Mouse (Mus musculus) hindbrain, embryonic 15.5 days (tissue): ENCODE results near the gene Hif1an. TPM values are rescaled to one million over a fixed set of nuclear protein-coding genes. Genes with fewer than 3 reads are reported as not detected.

ENCODE experiments used
- ATAC-seq: fragments of 200-750 bp; cut with Nextera tagmentation; 2 replicates; pipeline ENCODE4 v1.8.0; 2017; ENCODE audit warnings: low read depth, moderate number of reproducible peaks, moderate TSS enrichment; ENCODE audit not compliant: low FRiP score
- H3K27ac ChIP-seq: fragments of 300-500 bp; sonication (generic); replicated peaks from 2 replicates; pipeline ENCODE4 v1.5.1; 2015; ENCODE audit warnings: mild to moderate bottlenecking, inconsistent platforms
- H3K27me3 ChIP-seq: fragments of 300-500 bp; sonication (generic); 2 replicates; pipeline ENCODE4 v1.6.1; 2015; ENCODE audit warnings: control low read depth, inconsistent platforms
- H3K36me3 ChIP-seq: fragments of 300-500 bp; sonication (generic); 2 replicates; pipeline ENCODE4 v1.6.1; 2015; ENCODE audit warnings: control low read depth, inconsistent platforms
- H3K4me1 ChIP-seq: fragments of 300-500 bp; sonication (generic); replicated peaks from 2 replicates; pipeline ENCODE4 v1.6.1; 2015; ENCODE audit warnings: control low read depth, inconsistent platforms
- H3K4me2 ChIP-seq: fragments of 300-500 bp; sonication (generic); 2 replicates; pipeline ENCODE4 v1.6.1; 2015; ENCODE audit warnings: moderate library complexity, mild to moderate bottlenecking, inconsistent platforms
- H3K4me3 ChIP-seq: fragments of 300-500 bp; sonication (generic); 2 replicates; pipeline ENCODE4 v1.5.1; 2015; ENCODE audit warnings: mild to moderate bottlenecking, inconsistent platforms
- H3K9ac ChIP-seq: fragments of 300-500 bp; sonication (generic); 2 replicates; pipeline ENCODE4 v1.6.1; 2015; ENCODE audit warnings: inconsistent platforms
- H3K9me3 ChIP-seq: fragments of 300-500 bp; sonication (generic); 2 replicates; pipeline ENCODE4 v1.6.1; 2016; ENCODE audit warnings: control low read depth, inconsistent platforms
- WGBS: fragments of 180-500 bp; shearing (Covaris S2); methylation state at CpG from one replicate; pipeline ENCODE4 v1.1.7; 2015; 5-methylcytosine and 5-hydroxymethylcytosine counted together
- polyA plus RNA-seq: library from polyadenylated mRNA; unstranded; fragments of >200 nt; fragmentation: Nextera tagmentation; extraction: Ambion mirVana; gene quantifications from 2 replicates; pipeline ENCODE4 v1.2.1, GENCODE M21; 2015

Gene Hif1an
- polyA plus RNA-seq, 1 experiment from 2014 or later = 23.6 TPM

DNA sequence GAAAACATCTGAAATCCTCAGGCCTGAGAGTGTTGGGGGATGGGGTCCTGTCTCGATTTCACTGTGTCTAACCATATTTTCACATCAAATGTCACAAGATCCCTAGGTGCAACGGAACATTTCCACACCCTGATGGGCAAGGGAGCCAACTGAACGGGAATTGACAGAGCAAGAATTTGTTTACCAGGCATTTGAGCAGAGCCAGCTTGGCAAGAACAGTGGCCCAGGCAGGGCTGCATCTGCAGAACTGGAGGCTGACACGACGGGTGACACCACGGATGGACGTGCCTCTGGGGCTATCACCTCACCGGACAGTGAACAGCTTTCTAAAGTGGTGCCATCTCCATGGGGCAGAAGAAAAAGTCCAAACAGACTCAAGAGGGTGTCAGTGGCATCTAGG lies 25.2 kb upstream of the Hif1an start:
- WGBS = 90% methylated on average over 8 of the region's 8 CpGs
- no peaks in the 10 kb centered on the region for H3K4me1 ChIP-seq
- no peaks in the 10 kb centered on the region for H3K27me3 ChIP-seq
- H3K27ac ChIP-seq = no peak overlapping the region
- no peak for ATAC-seq
- no peak overlapping the region for H3K4me2 ChIP-seq
- H3K36me3 ChIP-seq = no peaks in the 10 kb centered on the region
- no peak overlapping the region for H3K9ac ChIP-seq
- H3K9me3 ChIP-seq = peaks cover 6% of the 10 kb centered on the region; the same call in 1 of the 2 replicates
- H3K4me3 ChIP-seq = no peak overlapping the region

DNA sequence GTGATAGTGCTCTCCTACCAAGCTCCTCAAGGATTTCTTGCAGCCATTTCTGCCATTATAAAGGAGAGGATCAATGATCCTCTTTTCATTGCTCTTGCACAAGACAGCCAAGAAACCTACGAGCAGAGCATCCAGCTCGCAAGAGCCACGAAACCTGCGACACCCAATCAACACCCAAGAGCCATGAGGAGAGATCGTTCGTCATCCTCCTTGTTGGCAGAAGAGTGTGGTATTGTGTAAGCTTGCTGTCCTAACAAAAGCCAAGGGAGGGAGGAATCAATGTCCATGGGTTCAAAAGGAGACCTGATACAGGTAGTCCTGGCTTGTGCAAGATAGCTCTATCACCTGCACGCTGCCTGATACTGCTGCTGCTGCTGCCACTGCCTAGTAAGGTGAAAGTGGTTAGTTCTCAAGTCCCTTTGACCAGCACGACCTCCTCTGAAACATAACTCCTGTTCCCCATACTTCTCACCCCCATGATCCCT lies 19.9 kb upstream of the Hif1an start:
- Histone ChIP-seq H3K9me3 (peaks cover 6% of the 10 kb centered on the region; the same call in 1 of the 2 replicates), H3K36me3 (peaks cover 2% of the 10 kb centered on the region; the same call in 1 of the 2 replicates), H3K27me3 (peaks cover 14% of the 10 kb centered on the region; the same call in 1 of the 2 replicates), H3K9ac (no peak overlapping the region), H3K27ac (no peak overlapping the region), H3K4me2 (no peak overlapping the region), H3K4me1 (peaks cover 9% of the 10 kb centered on the region), H3K4me3 (no peak overlapping the region)
- ATAC-seq = no peak
- 92% methylated on average over 8 of the region's 8 CpGs for WGBS

DNA sequence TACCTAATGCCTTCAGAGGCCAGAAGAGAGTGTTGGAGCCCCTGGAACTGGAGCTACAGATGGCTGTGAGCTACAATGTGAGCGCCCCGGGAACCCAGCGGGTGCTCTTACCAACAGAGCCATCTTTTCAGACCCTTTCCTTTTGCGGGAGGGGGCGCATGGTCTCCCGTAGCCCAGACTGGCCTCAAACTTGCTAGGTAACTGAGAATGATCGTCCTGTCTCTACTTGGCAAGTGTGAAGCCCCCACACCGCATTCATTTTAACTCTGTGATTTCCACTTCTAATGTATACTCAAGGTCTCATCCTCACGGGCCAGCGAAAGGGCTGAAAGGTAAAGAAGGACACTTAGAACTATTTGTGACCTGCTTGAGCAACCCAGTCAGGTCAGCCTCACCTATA lies 18.3 kb upstream of the Hif1an start:
- Histone ChIP-seq H3K9ac (no peak overlapping the region), H3K36me3 (peaks cover 18% of the 10 kb centered on the region), H3K27me3 (peaks cover 14% of the 10 kb centered on the region; the same call in 1 of the 2 replicates), H3K4me1 (peaks cover 9% of the 10 kb centered on the region), H3K27ac (no peak overlapping the region), H3K4me2 (no peak overlapping the region), H3K9me3 (peaks cover 6% of the 10 kb centered on the region; the same call in 1 of the 2 replicates), H3K4me3 (no peak overlapping the region)
- WGBS = 51% methylated on average over 10 of the region's 10 CpGs
- no peak for ATAC-seq

DNA sequence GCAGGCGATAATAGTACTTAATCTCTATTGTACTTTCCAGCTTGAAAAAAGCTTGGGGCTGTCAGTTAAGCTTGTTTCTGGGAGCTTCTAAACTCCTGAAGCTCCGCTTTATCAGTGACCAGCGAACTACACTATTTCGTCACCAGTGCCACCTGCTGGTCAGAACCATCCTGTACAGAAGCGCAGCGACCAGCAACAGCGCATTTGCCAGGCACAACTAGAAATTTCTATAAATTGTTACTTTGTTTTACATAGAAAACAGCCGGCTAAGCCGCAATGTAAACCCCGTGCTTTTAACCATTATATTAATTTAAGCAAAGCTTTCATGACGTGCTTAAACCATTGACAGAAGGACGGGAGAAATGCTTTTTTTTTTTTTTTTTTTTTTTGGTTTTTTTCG lies 17.9 kb upstream of the Hif1an start:
- H3K4me3 ChIP-seq = peak overlapping the region; percentile 40; the same call in 1 of the 2 replicates
- peak overlapping the region; percentile 89 for H3K4me2 ChIP-seq
- H3K4me1 ChIP-seq = peaks cover 9% of the 10 kb centered on the region
- no peak overlapping the region for H3K27ac ChIP-seq
- peaks cover 6% of the 10 kb centered on the region; the same call in 1 of the 2 replicates for H3K9me3 ChIP-seq
- peaks cover 22% of the 10 kb centered on the region for H3K36me3 ChIP-seq
- WGBS = 2% methylated on average over 13 of the region's 13 CpGs
- no peak for ATAC-seq
- no peak overlapping the region for H3K9ac ChIP-seq
- H3K27me3 ChIP-seq = peaks cover 14% of the 10 kb centered on the region; the same call in 1 of the 2 replicates

DNA sequence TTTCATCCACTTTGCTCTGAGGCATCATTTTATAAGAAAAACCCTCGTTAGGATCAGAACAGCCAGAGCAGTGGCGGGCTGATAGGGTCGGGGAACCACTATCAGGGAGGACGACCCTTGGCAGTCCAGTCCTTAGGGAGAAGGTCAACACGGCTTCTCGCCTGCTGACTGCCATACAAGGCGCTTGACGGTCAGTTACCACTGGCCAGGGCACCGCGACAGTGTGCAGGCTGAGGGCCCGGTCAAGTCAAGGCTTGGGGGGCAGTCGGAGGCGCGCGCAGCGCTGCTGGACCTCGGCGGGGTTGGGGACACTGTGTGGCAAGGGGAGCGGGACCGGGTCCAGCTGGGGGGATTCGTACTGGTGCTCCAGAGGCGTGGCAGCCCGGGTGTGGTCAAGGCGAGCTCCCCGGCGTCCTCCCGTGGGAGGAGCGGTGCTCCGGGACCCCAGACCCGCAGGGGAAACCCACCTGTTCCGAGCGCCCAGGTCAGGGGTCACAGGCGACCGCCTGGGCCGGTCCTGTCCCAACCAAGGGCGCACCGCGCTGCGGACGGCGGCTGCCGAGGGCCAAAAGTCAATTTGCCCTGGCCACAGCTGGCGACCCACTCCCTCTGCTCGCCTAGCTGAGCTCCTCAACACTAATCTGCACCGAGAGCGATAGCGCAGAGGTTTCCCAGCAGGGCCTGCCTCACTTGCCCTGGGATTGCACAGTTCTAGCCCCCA lies 17.2 kb upstream of the Hif1an start, which contains the start of gene Sec31b:
TSS of gene Sec31b (minus strand) at position 544 of the 721 bp plus-strand sequence.
- Histone ChIP-seq H3K4me1 (peaks cover 9% of the 10 kb centered on the region), H3K9ac (peak within 1 kb of the TSS; percentile 43; the same call in 1 of the 2 replicates), H3K36me3 (peaks cover 29% of the 10 kb centered on the region), H3K4me3 (peak within 1 kb of the TSS; percentile 40), H3K27ac (no peak within 1 kb of the TSS), H3K9me3 (peaks cover 5% of the 10 kb centered on the region; the same call in 1 of the 2 replicates), H3K27me3 (peaks cover 14% of the 10 kb centered on the region; the same call in 1 of the 2 replicates), H3K4me2 (peak within 1 kb of the TSS; percentile 89)
- peak; percentile 67; the same call in 1 of the 2 replicates for ATAC-seq
- WGBS = 2% methylated on average over 47 of the region's 47 CpGs

DNA sequence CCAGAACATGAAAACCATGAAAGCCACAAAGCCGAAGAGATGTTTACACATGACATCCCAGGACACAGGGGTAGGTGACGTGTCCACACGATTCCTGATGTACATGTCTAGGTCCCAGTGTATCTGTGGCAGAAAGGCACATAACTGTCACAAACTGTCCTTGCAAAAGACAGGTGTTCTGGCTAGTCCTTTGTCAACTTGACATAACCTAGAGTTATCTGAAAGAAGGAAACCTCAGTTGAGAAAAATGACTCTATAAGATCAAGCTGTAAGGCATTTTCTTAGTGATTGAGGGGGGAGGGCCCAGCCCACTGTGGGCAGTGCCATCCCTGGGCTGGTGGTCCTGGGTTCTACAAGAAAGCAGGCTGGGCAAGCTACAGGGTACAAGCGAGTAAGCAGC lies 9.9 kb upstream of the Hif1an start, which contains the start of gene Gm20538:
TSS of gene Gm20538 (minus strand) at position 101 of the 400 bp plus-strand sequence.
- ATAC-seq = no peak
- no peak within 1 kb of the TSS for H3K9ac ChIP-seq
- peak within 1 kb of the TSS; percentile 96; the same call in 1 of the 2 replicates for H3K4me3 ChIP-seq

DNA sequence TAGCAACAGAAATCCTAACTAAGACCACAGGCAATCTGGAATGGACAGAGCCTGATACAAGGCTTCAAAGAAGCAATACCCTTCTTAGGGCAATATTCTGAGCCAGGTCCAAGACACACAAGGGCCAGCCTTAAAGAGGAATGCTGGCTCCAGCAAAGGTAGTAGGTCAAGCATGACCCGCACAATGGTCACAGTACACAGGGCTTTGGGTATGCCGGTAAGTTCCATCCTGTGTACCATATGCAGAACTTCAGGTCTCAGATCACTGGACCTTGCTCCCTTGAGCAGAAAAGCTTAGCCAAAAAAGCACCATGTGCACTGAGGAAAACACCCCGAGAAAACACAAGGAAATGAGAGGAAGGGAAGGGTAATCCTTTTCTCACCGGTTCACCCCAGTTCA lies 9.4 kb upstream of the Hif1an start:
- ATAC-seq = no peak
- Histone ChIP-seq H3K27ac (no peak overlapping the region), H3K9me3 (no peaks in the 10 kb centered on the region), H3K36me3 (peaks cover 47% of the 10 kb centered on the region), H3K9ac (no peak overlapping the region), H3K4me1 (peaks cover 17% of the 10 kb centered on the region), H3K4me2 (peak overlapping the region; percentile 89), H3K27me3 (no peaks in the 10 kb centered on the region), H3K4me3 (0 out of 2 replicates have a peak overlapping the region, but pooled peaks have one; percentile 96)
- WGBS = 96% methylated on average over 4 of the region's 4 CpGs

More for the DNA sequence above, 9.9 kb upstream of the Hif1an start, which contains the start of gene Gm20538:
- peaks cover 53% of the 10 kb centered on the region for H3K36me3 ChIP-seq
- H3K9me3 ChIP-seq = no peaks in the 10 kb centered on the region
- H3K27ac ChIP-seq = no peak within 1 kb of the TSS
- H3K4me2 ChIP-seq = peak within 1 kb of the TSS; percentile 89
- WGBS = 96% methylated on average over 4 of the region's 4 CpGs
- H3K4me1 ChIP-seq = peaks cover 17% of the 10 kb centered on the region
- H3K27me3 ChIP-seq = no peaks in the 10 kb centered on the region

DNA sequence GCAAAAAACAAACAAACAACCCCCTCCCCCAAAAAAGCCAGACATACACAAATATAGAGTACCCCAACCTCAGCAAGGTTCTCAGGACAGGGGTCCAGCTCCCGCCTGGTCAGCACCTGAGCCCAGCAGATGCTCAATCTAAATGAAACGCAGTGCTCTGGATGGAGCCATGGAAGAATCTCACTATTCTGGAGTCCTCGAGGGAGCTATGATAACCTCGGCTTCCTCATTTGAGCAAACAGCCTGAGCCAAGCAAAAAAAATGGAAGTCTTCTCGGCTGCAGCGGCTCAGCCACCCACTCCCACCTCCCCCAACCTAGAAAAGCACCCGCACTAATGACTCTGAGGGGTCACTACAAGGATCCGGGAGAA lies 8.2 kb upstream of the Hif1an start:
- ATAC-seq = 0 out of 2 replicates have a peak, but pooled peaks have one; percentile 5
- peaks cover 17% of the 10 kb centered on the region for H3K4me1 ChIP-seq
- H3K4me2 ChIP-seq = peak overlapping the region; percentile 89
- H3K27me3 ChIP-seq = peaks cover 3% of the 10 kb centered on the region; the same call in 1 of the 2 replicates
- H3K4me3 ChIP-seq = peak overlapping the region; percentile 96
- 3% methylated on average over 8 of the region's 8 CpGs for WGBS
- no peaks in the 10 kb centered on the region for H3K9me3 ChIP-seq
- H3K36me3 ChIP-seq = peaks cover 36% of the 10 kb centered on the region
- peak overlapping the region; percentile 91 for H3K9ac ChIP-seq
- H3K27ac ChIP-seq = peak overlapping the region; percentile 88

DNA sequence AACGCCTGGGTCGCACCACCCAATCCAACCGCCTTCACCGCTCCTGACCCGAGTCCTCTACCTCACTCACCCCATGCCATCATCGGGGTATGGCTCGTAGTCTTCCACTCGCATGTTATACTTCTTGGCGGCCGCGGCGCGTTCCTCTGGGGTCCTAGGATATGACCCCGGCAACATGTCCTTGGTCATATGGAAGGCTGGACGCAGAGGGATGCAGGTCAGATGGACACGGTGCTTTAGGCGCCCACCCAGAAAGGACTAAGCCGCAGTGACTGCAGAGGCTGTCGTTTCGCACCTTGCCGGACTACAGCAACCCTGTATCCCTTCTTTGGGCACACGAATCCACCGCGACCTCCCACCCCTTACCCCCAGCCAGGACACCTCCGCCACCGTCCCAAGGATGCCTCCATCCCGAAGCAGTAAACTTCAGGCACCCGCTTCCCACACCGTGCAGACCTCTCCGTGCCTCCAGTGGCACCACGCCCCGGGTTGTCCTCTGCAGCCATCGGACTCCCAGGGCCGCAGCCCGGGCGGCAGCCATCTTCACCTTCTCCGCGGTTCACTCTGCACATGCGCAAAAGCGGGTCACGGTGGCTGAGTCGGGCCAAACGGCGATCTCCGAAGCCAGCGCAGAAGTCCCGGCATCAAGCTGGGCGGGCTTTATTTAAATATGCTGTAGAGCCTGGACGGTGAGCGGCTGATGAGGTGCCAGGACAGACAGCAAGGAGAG lies 7.6 kb upstream of the Hif1an start, which contains the start of gene Ndufb8:
TSS of gene Ndufb8 (minus strand) at position 580 of the 730 bp plus-strand sequence.
- Histone ChIP-seq H3K4me2 (peak within 1 kb of the TSS; percentile 89), H3K4me3 (peak within 1 kb of the TSS; percentile 96), H3K27ac (peak within 1 kb of the TSS; percentile 88), H3K36me3 (peaks cover 30% of the 10 kb centered on the region), H3K27me3 (peaks cover 3% of the 10 kb centered on the region; the same call in 1 of the 2 replicates), H3K4me1 (peaks cover 17% of the 10 kb centered on the region), H3K9ac (peak within 1 kb of the TSS; percentile 91), H3K9me3 (no peaks in the 10 kb centered on the region)
- under 1% methylated on average over 50 of the region's 50 CpGs for WGBS
- ATAC-seq = peak; percentile 90

DNA sequence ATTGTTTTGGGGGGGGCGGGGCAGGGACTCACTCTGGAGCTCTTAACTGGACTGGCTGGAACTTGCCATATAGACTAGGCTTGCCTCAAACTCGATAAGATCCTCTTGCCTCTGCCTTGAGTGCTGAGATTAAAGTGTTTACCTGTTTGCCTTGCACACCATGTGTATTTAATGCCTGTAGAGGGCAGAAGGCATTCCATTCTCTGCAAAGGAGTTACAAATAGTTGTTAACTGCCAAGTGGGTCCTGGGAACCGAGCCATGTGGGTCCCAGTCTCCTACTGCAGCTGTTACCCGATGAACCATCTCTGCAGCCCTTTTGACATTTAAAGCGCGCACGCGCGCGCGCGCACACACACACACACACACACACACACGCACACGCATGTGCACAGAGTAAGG lies 1.4 kb downstream of the Hif1an start:
- no peak overlapping the region for H3K9ac ChIP-seq
- no peak overlapping the region for H3K27ac ChIP-seq
- no peak for ATAC-seq
- H3K27me3 ChIP-seq = no peaks in the 10 kb centered on the region
- peak overlapping the region; percentile 80; the same call in 1 of the 2 replicates for H3K4me2 ChIP-seq
- peaks cover 27% of the 10 kb centered on the region for H3K4me1 ChIP-seq
- H3K9me3 ChIP-seq = no peaks in the 10 kb centered on the region
- H3K36me3 ChIP-seq = peaks cover 38% of the 10 kb centered on the region
- peak overlapping the region; percentile 76; the same call in 1 of the 2 replicates for H3K4me3 ChIP-seq
- 91% methylated on average over 14 of the region's 14 CpGs for WGBS

DNA sequence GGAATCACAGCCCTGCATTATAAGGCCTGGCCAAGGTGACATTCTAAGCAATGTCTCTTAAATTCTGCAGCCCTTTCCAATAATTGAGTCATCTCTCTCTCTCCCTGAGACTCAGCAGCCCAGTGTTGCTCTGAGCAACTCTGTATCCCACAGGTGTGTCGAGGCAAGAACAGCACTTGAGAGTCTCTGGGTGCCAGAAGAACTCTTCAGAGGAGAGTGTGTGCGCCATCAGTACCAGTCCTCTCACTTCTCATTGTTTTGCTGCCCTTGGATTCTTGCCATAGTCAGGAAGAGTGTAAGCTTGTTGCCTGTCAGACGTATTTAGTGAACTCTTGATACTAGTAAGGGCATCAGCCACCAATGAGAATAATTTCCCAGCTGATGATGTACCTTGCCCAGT lies 5.1 kb downstream of the Hif1an start:
- WGBS = 92% methylated on average over 3 of the region's 3 CpGs
- no peak for ATAC-seq
- no peaks in the 10 kb centered on the region for H3K27me3 ChIP-seq
- H3K4me2 ChIP-seq = no peak overlapping the region
- H3K4me1 ChIP-seq = peaks cover 27% of the 10 kb centered on the region
- peaks cover 74% of the 10 kb centered on the region for H3K36me3 ChIP-seq
- H3K9me3 ChIP-seq = no peaks in the 10 kb centered on the region
- H3K4me3 ChIP-seq = no peak overlapping the region
- H3K27ac ChIP-seq = no peak overlapping the region
- H3K9ac ChIP-seq = no peak overlapping the region
